Mouse (Mus musculus) c-Kit-positive CD71-negative TER-119-negative erythroid progenitor cells, embryonic 14.5 days (primary cell): ENCODE results near the gene Cmbl.

Experiments
- DNase-seq: peaks from one replicate; pipeline ENCODE4 v3.0.0-alpha.2; 2013; ENCODE audit warnings: low read depth

Gene Cmbl

GRCm38 (mm10) chr15:31565184-31565583 lies at the start of gene Cmbl:
Gene Cmbl (plus strand): TSS chr15:31565389.
- no peak for DNase-seq

DNA sequence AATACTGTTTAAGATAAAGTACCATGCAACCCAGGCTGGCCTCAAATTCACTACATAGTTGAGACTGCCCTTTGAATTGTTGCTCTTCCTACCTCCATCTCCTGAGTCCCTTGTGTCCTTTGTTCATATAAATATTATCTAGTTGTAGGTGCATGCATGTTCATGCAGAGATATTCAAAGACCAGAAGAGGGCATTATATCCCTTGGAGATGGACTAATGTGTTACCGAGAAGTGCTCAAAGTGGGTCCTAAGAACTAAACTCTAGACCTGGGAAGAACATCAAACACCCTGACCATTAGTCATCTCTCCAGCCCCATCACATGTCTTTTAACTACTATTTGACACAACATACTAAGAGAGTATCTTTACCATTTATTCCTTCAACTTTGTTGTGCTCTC lies 48.0 kb upstream of the Cmbl start:
- no peak for DNase-seq

GRCm38 (mm10) chr15:31518371-31518770 lies 46.8 kb upstream of the Cmbl start:
- no peak for DNase-seq

DNA sequence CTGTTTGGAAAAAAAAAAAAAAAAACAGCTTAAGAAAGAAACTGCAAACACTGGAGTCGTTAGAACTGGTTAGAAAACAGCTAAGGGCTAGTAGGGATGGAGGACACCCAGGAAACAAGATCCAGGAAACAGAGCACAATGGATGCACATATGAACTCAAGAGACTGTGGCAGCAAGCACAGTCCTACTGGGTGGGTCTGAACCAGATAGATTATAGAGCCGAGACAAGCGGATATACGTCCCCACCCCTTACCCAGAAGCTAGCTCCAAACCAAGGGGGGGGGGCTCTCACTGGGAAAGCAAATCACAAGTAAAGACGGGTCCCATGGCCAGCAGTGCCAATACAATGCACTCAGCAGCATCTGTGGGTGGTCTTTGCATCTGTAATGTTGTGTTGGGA lies 46.2 kb upstream of the Cmbl start:
- no peak for DNase-seq

DNA sequence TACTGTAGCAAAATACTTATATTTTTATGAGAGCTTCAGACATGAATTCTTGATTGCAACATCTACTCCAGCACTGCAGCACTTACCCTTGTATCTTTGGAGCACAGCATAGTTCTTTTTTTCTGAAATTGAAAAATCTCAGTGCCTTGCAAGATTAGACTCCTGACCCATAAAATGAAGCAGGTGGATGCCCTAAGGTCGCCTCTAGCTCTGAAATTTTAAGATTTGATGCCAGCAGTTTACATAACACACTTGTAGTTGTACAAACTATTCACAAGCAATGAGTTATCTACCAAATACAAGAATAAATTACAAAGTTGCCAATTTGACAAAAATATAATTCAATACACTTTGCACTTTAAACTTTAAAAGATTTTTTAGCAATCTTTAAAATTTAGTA lies 38.7 kb upstream of the Cmbl start:
- no peak for DNase-seq

DNA sequence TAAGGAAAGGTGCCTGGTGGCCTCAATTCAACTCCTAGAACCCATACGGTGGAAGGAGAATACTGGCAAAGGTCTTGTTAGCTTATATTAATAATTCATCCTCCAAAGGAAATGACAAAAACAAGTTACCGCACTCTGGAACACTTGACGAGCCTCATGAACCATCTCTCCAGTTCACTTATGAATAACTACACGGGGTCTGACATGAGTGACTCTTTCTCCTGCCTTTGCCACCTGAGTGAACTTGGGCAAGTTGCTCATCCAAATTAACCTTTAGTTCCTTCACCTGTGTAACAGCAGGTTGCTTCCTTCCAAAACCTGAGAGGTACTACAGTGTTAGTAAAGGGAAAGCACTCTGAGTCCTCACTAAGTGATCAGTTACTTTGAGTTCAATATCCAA lies 36.7 kb upstream of the Cmbl start:
- DNase-seq, result no peak

- no peak for DNase-seq
Observed at GRCm38 (mm10) chr15:31529103-31529502, 36.1 kb upstream of the Cmbl start.

DNA sequence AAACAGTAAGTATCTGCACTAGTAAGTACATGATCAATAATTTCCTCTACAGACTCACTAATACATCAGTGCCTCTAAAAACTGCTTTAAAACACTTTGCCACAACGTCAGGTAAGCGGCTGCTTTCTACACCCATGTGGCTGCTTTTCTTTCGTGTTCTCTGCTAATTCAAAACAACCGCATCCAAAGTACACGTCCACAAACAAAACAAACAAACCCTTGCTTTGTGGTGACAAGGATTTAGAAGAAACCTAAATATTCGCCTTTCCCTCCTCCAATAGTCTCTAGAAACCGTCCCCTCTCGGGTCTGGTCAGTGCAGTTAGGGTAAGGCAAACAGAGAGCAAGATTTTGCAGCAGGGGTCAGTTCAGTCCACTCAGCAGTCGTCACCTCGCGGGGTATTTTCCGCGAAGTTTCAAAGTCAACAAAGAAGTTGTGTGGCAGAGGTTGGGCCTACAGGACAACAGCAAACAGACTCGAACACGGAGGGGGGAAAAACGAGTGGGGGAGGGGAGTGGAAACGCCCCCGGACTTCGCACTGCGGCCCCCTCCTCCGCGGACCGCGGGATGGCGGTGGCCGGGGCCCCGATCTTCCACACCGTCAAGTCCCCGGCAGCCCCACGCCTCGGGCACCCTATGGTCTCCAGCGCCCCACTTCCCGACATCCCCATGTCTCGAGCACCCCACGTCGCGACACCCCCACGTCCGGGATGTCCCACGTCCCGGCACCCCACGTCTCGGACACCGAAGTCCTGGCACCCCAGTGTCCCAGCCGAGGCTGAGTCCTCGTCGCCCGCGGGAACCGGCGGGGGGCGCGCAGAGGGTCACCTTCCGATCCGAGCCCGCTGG lies 35.2 kb upstream of the Cmbl start:
- DNase-seq, result no peak

DNA sequence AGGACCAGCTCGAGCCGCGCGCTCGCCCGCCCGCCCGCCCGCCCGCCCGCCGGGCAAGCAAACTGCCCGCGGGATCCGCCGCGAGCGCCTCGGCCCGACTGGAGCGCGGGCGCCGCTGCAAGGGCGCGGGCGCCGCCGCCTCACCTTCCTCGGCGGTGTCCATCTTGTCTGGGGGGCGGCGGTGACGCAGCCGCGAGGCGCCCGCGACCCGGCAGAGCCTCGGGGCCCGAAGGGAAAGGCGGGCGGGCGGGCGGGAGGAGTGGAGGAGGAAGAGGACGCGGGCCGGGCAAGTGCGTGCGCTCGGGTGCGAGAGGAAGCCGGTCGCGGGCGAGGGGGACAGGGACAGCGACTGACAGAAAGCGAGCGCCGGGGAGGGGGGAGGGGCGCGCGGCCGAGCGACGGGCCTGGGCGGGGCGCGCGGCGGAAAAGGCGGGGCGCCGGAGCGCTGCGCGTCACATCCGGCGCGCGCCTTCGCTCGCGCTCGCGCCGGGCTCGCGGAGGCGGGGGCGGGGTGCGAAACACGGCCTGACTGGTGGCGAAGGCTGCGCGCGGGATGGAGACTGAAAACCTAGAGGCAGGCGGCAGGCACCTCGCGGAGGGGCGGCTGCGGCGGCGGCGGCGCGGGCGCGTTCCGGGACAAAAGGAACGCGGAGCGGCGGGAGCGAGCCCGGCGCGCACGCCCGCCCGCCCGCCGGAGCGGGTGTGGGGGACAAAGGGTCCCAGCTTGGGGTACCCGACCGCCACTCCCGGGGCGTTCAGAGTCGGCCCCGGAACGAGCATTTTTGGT lies 34.3 kb upstream of the Cmbl start, which contains the start of gene March6:
March6 (minus strand) TSS at position 395 of the 787 bp plus-strand sequence.
- DNase-seq, result peak; percentile 72

DNA sequence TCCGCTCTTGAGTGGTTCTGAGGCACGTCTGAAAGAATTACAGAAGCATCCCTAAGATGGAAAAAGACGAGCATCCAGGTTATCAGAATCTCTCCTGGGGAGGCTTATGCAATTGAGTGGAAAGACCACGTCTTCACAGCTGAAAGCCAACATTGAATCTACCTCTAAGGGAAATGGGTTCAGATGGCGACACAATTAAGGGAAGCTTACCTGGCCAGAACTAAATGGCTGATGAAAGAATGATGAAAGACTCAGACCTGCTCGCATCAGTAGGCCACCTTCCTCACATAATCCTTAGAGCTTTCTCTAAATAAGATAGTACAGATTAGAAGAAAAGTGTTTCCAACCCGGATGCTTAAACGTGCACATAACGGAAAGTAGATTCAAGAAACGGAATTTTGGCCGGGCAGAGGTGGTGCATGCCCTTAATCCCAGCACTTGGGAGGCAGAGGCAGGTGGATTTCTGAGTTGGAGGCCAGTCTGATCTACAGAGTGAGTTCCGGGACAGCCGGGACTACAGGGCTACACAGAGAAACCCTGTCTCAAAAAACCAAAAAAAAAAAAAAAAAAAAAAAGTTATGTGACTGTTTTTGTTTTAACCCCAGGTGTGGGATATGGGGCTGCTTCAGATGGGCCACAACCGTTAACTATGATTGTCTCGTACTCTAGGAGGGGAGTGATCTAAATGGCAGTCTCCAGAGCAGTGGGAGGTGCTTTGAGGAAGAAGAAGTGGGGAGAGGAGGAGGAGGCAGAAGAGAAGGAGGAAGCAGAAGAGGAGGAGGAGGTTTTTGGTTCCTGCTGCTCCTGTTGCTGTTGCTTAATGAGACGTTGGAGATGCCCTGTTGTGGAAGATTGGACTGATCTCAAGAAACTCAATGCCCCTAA lies 33.5 kb upstream of the Cmbl start:
- DNase-seq, result no peak

DNA sequence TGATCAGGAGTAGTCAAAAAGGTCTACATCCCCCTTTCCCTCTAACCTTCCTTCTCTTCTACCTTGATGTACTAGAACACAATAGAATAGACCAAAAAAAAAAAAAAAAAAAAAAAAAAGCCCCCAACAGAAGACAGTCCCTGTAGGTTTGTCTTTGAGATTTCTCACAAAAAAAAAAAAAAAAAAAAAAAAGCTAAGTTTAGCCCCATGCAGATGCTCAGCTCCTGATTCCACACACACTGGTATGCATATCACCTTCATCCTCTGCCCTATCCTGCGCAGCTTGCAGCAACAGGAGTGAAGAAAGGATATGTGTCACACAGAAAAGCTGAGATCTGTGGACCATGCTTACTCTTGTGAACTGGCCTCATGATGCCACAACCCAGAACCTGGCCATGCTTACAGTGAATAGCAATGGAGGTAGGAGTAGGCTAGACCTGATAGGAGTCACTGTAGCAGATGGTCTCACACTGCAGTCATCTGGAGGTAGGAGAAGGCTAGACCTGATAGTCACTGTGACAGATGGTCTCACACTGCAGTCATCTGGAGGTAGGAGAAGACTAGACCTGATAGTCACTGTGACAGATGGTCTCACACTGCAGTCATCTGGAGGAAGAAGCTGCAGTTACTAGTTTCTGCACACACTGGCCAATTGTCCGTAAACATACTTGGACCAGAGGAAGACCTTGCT lies 32.7 kb upstream of the Cmbl start:
- DNase-seq, result no peak

DNA sequence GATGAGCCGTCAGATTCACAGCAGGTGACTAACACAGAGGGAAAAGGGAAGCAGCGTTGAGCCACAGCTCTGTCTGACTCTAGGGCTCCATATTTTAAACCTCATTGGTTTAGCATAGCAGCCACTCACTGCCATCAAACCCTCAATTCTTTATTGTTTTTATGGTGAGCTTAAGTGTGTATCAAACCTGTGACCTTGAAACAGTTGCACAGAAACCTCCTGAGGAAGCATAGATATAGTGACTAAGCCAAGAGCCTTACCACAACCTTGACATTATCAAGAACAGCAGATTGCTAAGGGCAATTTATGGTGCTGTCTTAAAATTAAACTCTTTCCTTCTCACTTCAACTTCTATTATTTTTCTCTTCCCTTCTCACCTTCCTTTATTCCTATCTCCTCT lies 31.7 kb upstream of the Cmbl start:
- DNase-seq, result no peak

DNA sequence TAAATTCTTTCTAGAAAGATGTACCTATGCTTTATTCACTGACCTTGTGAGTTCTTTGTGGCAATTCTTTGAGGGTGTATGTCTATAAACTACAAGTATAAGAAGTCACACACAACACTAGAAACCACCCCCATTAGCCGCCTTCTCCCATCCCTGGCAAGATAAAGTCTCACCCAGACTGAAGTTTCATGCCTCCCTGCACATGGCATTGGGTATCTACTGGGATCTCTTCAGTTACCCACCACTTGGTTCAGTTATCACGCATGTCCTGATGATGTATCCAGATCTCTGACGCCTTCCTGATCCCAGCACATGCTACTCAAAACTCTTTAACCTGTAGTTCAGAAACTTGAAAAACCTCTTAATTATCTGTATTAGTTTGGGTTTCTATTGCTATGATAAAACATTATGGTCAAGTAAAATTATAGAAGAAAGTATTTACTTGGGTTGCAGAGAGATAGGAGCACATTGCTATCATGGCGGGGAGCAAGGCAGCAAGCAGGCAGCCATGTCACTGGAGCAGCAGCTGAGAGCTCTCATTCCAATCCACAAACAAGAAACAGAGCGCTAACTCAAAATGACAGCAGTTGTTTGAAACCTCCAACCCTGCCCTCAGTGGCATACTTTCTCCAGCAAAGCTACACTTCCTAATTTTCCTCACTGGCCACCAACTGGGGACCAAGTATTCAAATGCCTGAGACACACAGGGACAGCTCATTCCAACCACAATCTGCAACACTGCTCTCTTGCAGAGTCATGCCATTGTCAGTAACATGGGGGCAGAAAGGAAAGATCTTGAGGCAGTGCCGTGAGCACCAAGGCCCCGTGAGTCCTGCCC lies 30.5 kb upstream of the Cmbl start:
- no peak for DNase-seq

DNA sequence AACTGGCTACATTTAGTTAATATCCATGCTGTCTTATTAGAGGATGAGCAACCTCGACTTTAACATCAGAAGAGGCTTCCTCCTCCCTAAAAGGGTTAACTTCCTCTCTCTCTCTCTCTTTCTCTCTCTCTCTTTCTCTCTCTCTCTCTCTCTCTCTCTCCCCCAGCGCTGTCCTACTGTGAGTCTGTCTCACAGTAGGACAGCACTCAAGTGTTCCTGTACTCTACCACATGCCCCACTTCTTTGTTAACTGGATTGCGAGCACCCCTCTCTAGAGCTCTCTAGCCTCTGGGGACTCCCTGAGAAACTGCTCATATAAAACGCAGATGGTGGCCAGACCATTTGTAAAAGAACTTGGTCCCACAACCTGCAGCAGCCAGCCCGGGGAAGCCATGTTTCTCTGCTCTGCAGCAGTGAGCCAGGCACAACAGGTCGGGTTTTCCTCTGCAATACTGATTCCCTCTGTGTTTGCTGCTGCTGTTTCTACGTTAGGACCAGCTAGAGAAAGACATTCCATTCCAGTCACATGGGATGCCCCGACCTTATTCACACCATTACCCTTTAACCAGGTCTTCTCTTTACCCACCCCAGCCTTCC lies 29.8 kb upstream of the Cmbl start:
- no peak for DNase-seq

GRCm38 (mm10) chr15:31536051-31536737 lies 29.0 kb upstream of the Cmbl start:
- no peak for DNase-seq

- no peak for DNase-seq
Observed at GRCm38 (mm10) chr15:31537706-31538105, 27.5 kb upstream of the Cmbl start.

DNA sequence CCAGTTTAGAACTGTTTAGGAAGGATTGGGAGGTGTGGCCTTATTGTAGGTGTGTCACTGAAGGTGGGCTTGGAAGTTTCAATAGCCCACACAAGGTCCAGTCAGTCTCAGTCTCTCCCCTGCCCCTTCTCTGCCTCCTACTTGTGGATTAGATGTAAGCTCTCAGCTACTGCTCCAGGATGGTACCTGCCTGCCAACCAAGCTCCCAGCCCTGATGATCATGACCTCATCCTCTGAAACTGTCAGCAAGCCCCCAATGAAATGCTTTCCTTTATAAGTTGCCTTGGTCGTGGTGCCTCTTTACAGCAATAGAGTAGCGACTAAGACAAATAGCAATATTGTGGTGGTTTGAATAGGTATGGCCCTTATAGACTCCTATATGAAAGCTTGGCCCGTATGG lies 26.8 kb upstream of the Cmbl start:
- DNase-seq, result no peak

DNA sequence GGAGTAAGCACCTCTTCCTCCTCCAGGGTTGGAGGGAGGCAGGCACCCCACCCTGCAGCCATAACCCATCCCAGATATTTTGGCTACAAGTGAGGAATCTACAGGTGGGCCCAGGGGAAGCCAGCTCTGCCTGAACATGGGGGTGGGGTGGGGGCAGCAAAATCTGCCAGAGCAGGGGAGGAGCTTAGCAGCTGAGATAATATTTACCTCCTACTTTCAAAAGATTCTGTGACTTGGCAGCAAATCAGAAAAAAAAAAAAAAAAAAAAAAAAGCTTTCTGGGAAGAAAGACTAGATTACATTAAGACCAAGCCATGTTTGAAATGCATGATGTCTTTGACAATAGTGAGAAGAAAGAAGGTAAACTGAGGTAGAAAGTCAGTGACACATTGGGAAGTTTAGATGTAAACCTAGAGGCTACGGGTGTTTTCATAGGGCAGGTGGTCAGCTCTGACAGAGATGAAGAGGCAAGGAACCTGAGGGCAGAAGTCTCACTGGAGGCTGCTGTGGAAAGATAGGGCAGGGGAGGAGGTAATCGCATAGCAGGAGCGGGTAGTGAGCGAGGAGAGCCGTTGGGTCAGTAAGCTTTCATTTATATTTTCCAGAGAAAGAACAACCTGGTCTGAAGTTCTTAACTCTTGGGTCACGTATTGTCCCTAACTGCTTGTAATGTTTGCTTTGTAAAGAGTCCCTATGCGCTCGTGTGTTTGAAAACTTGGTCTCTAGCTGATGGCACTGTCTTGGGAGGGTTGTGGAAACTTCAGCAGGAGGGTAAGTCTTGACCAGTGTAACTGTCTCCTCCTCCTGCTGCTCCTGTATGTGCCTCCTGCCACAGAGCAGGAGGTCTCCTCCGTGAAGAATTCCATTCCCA lies 25.3 kb upstream of the Cmbl start:
- no peak for DNase-seq

GRCm38 (mm10) chr15:31540513-31540802 lies 24.7 kb upstream of the Cmbl start:
- no peak for DNase-seq
